Mouse (Mus musculus) limb, embryonic 14.5 days (tissue): ENCODE results near the gene Zmym1. TPM values are rescaled to one million over a fixed set of nuclear protein-coding genes. Genes with fewer than 3 reads are reported as not detected.
A peak's percentile ranks its signal among the peaks of the same experiment; 100 is the strongest.
"Not testable (repeated sequence)": the region's sequence is repeated elsewhere in the genome, so short reads cannot be mapped to it uniquely, and the experiment has no call there.

ENCODE experiments used
- ATAC-seq: fragments of 200-750 bp; cut with Nextera tagmentation; 2 replicates; pipeline ENCODE4 v1.8.0; 2017; ENCODE audit warnings: low read depth, moderate number of reproducible peaks, moderate TSS enrichment; ENCODE audit not compliant: low FRiP score
- DNase-seq: peaks from one replicate; pipeline ENCODE4 v3.0.0-alpha.2; 2015; ENCODE audit warnings: low spot score
- H3K27ac ChIP-seq: fragments of 300-500 bp; sonication (generic); replicated peaks from 2 replicates; pipeline ENCODE4 v1.5.1; 2014; ENCODE audit warnings: low read depth, mild to moderate bottlenecking, low read length, moderate library complexity, mixed read lengths
- H3K27me3 ChIP-seq: fragments of 300-500 bp; sonication (generic); 2 replicates; pipeline ENCODE4 v1.6.1; 2014; ENCODE audit warnings: low read length, mixed read lengths; ENCODE audit not compliant: control insufficient read depth, insufficient read depth
- H3K36me3 ChIP-seq: fragments of 300-500 bp; sonication (generic); 2 replicates; pipeline ENCODE4 v1.6.1; 2014; ENCODE audit warnings: mild to moderate bottlenecking, low read length, moderate library complexity, mixed read lengths; ENCODE audit not compliant: control insufficient read depth, insufficient read depth
- H3K4me1 ChIP-seq: fragments of 300-500 bp; sonication (generic); 2 replicates; pipeline ENCODE4 v1.6.1; 2014; ENCODE audit warnings: antibody characterized with exemption, low read length, mixed read lengths; ENCODE audit not compliant: control insufficient read depth, insufficient read depth
- H3K4me2 ChIP-seq: fragments of 300-500 bp; sonication (generic); replicated peaks from 2 replicates; pipeline ENCODE4 v1.6.1; 2014; ENCODE audit warnings: low read depth, mild to moderate bottlenecking, low read length, moderate library complexity; ENCODE audit not compliant: severe bottlenecking
- H3K4me3 ChIP-seq: fragments of 300-500 bp; sonication (generic); replicated peaks from 2 replicates; pipeline ENCODE4 v1.5.1; 2014; ENCODE audit warnings: low read length
- H3K9ac ChIP-seq: fragments of 300-500 bp; sonication (generic); 2 replicates; pipeline ENCODE4 v1.6.1; 2014; ENCODE audit warnings: mild to moderate bottlenecking, low read depth, low read length, moderate library complexity; ENCODE audit not compliant: severe bottlenecking
- H3K9me3 ChIP-seq: fragments of 300-500 bp; sonication (generic); 2 replicates; pipeline ENCODE4 v1.6.1; 2016; ENCODE audit warnings: low read length; ENCODE audit not compliant: control insufficient read depth
- POLR2A ChIP-seq: fragments of 200-500 bp; IDR thresholded peaks from 2 replicates; pipeline ENCODE4 v1.8.0; 2012; ENCODE audit warnings: inconsistent platforms, mild to moderate bottlenecking, moderate library complexity, borderline replicate concordance; ENCODE audit not compliant: insufficient read depth, insufficient read length; ENCODE audit errors: extremely low read depth
- WGBS: fragments of 180-500 bp; shearing (Covaris S2); extraction: QIAGEN DNeasy Blood & Tissue Kit; methylation state at CpG from one replicate; pipeline ENCODE4 v1.1.7; 2014; 5-methylcytosine and 5-hydroxymethylcytosine counted together
- polyA plus RNA-seq, 2 experiments: library from polyadenylated mRNA; depleted of rRNA in 1 of 2; stranded (reverse) in 1 of 2; unstranded in 1 of 2; fragments of >200 nt; fragmentation: Nextera tagmentation in 1 of 2; extraction: Ambion mirVana in 1 of 2; gene quantifications; 2 replicates each; pipeline versions ENCODE4 v1.2.1 to v1.2.3; 2012 to 2014

The Zmym1 gene
- 8.8 and 11.5 TPM in 2 replicates for polyA plus RNA-seq (2012; rRNA removed)
- 20.5 and 23.3 TPM in 2 replicates for polyA plus RNA-seq (2014; fragmentation: Nextera tagmentation; extraction: Ambion mirVana)

GRCm38 (mm10) chr4:127060585-127061290 lies at the start of gene Zmym1:
TSS of gene Zmym1 (minus strand) at chr4:127061152.
- 0 out of 2 replicates have a peak within 1 kb of the TSS, but pooled peaks have one; percentile 29 for H3K27ac ChIP-seq
- peaks cover 21% of the 10 kb centered on the region for H3K36me3 ChIP-seq
- no peaks in the 10 kb centered on the region for H3K27me3 ChIP-seq
- DNase-seq: peak; percentile 84
- peak; percentile 46; the same call in 1 of the 2 replicates for TF ChIP-seq POLR2A
- peak within 1 kb of the TSS; percentile 77 for H3K9ac ChIP-seq
- WGBS: 2% methylated on average over 25 of the region's 38 CpGs
- 0 out of 2 replicates have a peak, but pooled peaks cover 3% of the 10 kb centered on the region for H3K9me3 ChIP-seq
- ATAC-seq: peak; percentile 96
- no peaks in the 10 kb centered on the region for H3K4me1 ChIP-seq
- peak within 1 kb of the TSS; percentile 80 for H3K4me2 ChIP-seq
- H3K4me3 ChIP-seq: peak within 1 kb of the TSS; percentile 80

GRCm38 (mm10) chr4:127110570-127110969 lies 49.6 kb upstream of the Zmym1 start:
- H3K4me2 ChIP-seq: no peak overlapping the region
- ATAC-seq (no peak), DNase-seq (no peak)
- no peaks in the 10 kb centered on the region for H3K9me3 ChIP-seq
- WGBS: 75% methylated on average over 4 of the region's 4 CpGs
- H3K36me3 ChIP-seq: peaks cover 23% of the 10 kb centered on the region
- H3K27me3 ChIP-seq: no peaks in the 10 kb centered on the region
- H3K4me3 ChIP-seq: no peak overlapping the region
- TF ChIP-seq POLR2A: no peak
- no peaks in the 10 kb centered on the region for H3K4me1 ChIP-seq
- no peak overlapping the region for H3K9ac ChIP-seq
- H3K27ac ChIP-seq: no peak overlapping the region

GRCm38 (mm10) chr4:127107566-127107965 lies 46.6 kb upstream of the Zmym1 start:
- DNase-seq (no peak), ATAC-seq (no peak)
- Histone ChIP-seq H3K4me2 (no peak overlapping the region), H3K27ac (no peak overlapping the region), H3K36me3 (peaks cover 28% of the 10 kb centered on the region), H3K27me3 (no peaks in the 10 kb centered on the region), H3K9ac (no peak overlapping the region), H3K9me3 (no peaks in the 10 kb centered on the region), H3K4me3 (no peak overlapping the region), H3K4me1 (no peaks in the 10 kb centered on the region)
- 93% methylated on average over 4 of the region's 4 CpGs for WGBS
- TF ChIP-seq POLR2A: no peak

- 91% methylated on average over 1 of the region's 2 CpGs for WGBS
- peaks cover 17% of the 10 kb centered on the region for H3K36me3 ChIP-seq
- H3K4me2 ChIP-seq: not testable (repeated sequence)
Observed at GRCm38 (mm10) chr4:127099552-127099951, 38.6 kb upstream of the Zmym1 start.

GRCm38 (mm10) chr4:127095090-127095489 lies 34.1 kb upstream of the Zmym1 start:
- WGBS: 92% methylated on average over 4 of the region's 4 CpGs
- no peak for TF ChIP-seq POLR2A
- DNase-seq (no peak), ATAC-seq (no peak)
- no peak overlapping the region for H3K27ac ChIP-seq
- no peak overlapping the region for H3K4me3 ChIP-seq
- H3K9me3 ChIP-seq: no peaks in the 10 kb centered on the region
- no peaks in the 10 kb centered on the region for H3K4me1 ChIP-seq
- H3K9ac ChIP-seq: no peak overlapping the region
- no peak overlapping the region for H3K4me2 ChIP-seq
- H3K36me3 ChIP-seq: peaks cover 18% of the 10 kb centered on the region
- no peaks in the 10 kb centered on the region for H3K27me3 ChIP-seq

More at GRCm38 (mm10) chr4:127099552-127099951, 38.6 kb upstream of the Zmym1 start:
- H3K4me3 ChIP-seq, H3K27me3 ChIP-seq, DNase-seq, H3K9ac ChIP-seq, ATAC-seq, H3K9me3 ChIP-seq, H3K4me1 ChIP-seq, H3K27ac ChIP-seq: not testable (repeated sequence)

GRCm38 (mm10) chr4:127091188-127091587 lies 30.2 kb upstream of the Zmym1 start:
- H3K4me2 ChIP-seq: no peak overlapping the region
- WGBS: 89% methylated on average over 1 of the region's 1 CpGs
- H3K27me3 ChIP-seq: no peaks in the 10 kb centered on the region
- no peak for DNase-seq
- no peak overlapping the region for H3K4me3 ChIP-seq
- H3K9me3 ChIP-seq: no peaks in the 10 kb centered on the region
- H3K4me1 ChIP-seq: no peaks in the 10 kb centered on the region
- ATAC-seq: no peak
- H3K27ac ChIP-seq: no peak overlapping the region
- no peak for TF ChIP-seq POLR2A
- peaks cover 26% of the 10 kb centered on the region for H3K36me3 ChIP-seq
- no peak overlapping the region for H3K9ac ChIP-seq
